Mouse (Mus musculus): ENCODE data around the gene Elovl3. TPM values are rescaled to one million over a fixed set of nuclear protein-coding genes. Genes with fewer than 3 reads are reported as not detected.
A peak's percentile ranks its signal among the peaks of the same experiment; 100 is the strongest.
"Not testable (repeated sequence)": the region's sequence is repeated elsewhere in the genome, so short reads cannot be mapped to it uniquely, and the experiment has no call there.

The Elovl3 gene
- total RNA-seq, 2 experiments from 2014 or later = not detected

DNA sequence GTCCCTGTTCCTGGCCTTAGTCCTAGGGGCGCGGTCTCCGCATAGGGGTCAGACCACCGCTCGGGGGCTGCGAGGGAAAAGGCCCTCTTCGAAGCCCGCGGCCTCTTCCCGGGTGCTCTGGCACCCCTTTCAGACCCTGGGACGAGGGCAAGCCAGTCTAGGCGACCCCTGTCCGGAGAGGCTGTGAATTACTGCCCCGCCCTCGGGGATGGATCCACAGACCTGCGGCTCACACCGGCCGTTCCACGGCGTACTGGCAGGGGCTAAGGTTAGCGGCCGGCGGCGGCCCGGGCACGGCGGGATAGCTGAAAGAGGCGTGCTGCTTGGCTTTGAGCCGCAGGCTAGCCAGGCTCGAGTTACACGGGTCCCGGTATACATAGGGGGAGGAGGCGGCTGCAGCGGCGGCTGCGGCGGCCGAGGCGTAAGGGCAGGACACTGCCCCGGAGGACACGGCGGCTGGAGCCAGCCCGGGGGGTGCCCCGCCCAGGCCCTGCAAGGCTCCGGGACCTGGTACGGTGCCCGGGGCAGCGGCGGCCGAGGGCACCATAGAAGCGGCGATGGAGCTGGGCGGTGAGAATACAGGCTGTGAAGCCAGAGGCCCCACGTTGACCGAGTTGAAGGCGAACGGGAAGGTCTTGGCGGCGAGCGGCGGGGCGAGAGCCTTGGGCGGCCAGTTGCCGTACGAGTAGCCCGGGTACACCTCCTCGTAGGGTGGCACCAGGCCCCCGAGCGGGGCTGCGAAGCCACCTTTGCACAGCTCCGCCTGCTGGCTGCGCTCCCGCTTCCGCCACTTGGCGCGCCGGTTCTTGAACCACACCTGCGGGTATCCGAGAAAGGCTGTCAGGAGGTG, 4.3 kb downstream of the Elovl3 start:
- DNase-seq (ENCODE audit: low spot score in 2 of 2) = peak in 1 of 2 experiments; percentile 12

DNA sequence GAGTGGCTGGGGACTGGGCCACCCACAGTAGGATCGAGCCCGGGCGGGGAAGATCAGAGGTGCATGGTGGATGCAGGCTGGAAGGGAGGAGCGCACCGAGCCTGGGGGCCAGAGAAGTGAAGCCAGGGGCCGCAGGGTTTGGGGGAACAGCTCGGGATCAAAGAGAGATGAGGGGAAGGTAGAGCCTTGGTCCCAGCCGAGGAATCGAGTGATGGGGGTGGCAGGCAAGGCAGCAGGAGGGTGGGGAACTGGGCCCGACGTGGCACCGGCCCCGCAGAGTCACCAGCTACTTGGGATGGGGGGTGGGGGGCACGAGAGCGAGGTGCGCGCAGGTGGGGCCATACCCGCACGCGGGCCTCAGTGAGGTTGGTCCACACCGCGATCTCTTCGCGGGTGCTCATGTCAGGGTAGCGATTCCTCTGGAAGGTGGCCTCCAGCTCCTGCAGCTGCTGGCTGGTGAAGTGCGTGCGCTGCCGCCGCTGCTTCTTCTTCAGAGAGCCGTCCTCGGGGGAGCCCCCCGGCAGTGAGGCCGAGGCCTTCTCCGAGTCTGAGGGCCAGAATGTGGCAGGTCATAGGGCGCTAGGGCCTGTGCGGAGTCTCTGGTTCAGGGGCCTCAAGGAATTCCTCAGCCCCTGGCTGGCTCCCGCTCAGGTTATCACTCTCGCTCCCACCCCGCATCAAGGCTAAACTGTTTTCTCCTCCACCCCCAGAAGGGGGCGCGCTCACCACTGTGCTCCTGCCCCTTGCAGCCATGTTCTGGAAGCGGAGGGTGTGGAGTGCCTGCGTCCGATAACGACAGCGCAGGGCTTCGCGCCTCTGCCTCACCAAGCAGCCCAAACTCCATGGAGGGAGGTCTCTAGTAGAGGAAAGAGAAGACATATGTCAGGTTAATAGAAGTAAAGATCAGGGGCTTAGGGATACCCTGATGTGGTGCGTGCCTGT, 5.2 kb downstream of the Elovl3 start:
- DNase-seq (ENCODE audit: low spot score in 2 of 2) = peak; percentile 44 to 48

DNA sequence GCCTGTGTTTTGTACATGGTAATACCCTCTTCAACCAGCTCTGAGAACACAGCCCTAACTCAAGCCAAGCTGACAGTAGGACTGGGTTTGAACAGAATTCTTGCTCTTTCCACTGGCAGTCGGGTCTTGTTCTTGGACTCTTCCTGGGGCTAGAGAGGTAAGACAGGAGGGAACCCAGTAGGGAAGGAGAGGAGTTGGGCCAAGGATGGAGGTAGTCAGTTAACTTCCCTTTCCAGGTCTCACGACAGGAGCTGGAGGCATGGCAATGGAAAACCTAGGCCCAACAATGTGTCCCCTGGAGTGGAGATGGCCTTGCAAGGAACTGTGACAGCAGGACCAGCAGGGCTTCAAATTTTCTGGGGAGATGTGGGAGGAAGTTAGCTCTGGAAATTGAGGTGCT, 8.6 kb downstream of the Elovl3 start:
- no peak for DNase-seq (ENCODE audit: low spot score in 2 of 2)

DNA sequence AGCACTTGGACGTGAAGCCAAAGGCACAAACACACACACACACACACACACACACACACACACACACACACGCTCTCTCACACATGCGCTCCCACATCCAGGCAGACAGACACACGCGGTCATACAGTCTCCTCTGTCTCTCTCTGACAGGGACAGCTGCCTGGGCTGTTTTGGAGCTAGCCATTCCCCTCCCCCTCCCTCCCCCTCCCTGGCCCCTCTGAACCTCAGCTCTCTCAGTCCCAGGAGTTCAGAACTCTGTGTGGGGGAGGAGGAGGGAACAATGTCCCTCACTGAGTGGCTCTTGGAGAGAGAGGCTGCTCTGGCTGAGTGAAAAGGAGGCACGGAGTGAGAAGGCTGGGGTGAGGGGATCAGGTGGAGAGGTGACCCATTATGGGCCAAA, 9.4 kb downstream of the Elovl3 start:
- no peak for DNase-seq (ENCODE audit: low spot score in 2 of 2)

DNA sequence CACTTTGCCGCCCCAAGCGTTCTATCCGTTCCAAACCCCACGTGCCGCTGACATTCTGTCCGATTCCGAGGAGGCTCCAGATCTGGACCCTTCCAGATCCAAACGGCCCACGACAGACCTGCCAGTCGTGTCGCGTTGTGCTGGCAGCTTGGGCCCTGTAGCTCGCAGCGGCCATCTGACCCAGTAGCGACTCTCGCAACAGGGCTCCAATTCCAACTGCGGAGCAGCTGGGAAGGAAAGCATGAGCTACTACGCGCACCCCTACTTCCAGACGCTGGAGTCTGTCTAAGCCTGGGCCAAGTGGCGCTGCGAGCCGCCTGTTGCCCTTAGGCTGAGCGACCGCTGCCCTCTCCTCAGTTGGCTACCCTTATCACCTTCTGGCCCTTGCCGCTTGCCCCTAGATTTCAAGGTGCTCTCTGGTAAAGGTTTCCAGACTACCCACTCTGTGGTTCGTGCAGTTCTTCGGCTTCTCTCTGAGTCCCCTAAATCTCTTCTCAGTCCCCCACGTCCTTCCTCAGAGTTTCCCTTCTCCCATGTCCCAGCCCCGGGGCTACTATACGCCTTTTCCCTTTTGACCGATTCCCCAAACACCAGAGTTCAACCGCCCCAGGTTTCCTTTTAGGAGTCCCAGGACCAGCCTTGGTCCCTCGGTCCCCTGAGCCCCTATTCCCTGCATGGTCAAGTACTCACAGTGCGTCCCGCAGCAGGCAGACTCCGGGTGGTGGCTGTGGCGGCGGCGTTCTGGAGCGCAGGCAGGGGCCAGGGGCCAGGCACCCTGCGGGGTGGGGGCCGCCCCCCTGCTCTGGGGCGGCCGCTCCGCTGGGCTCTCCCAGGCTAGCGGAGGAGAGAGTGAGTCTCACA, 16.0 kb downstream of the Elovl3 start, which contains the start of gene Pitx3:
Pitx3 (minus strand) TSS at position 816 of the 861 bp plus-strand sequence.
- peak in 1 of 2 experiments; percentile 4 for DNase-seq (ENCODE audit: low spot score in 2 of 2)

DNA sequence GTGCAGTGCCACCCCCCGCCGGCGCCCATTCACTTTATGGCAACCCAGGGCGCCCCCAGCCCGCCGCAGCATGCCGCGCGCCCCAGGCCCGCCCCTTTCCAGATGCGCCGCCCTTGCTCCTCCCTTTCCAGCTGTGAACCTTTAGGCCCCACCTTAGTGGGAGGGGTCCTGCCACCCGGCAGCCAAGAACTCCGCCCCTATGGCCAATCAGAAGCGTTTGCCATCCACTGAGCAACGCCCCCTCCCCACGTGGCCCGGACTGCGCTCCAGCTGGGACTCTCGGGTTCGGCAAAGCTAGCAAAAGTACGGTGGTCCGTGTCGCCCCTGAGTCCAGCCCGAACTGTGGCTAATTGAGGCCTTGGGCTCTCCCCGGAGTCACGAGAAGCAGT, 16.7 kb downstream of the Elovl3 start:
- peak; percentile 42 to 64 for DNase-seq (ENCODE audit: low spot score in 2 of 2)

DNA sequence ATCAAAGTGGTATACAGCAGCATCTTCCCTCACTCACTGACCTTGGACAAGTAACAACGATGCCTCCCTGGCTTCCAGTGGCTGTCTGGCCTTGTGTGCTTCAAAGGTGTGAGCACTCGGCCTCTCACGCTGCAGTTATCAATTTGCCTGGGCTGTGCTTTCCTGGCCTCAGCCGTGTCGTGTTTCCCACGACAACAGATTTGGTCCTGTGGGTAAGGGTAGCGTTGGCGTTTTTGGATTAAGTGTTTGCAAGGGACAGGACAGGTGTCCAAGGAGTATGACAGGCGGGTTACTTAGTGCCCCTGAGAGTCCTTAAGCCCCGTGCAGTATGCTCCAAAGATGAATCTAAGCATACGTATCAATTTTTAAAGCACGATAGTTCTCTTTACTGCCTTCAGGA, 17.4 kb downstream of the Elovl3 start:
- no peak for DNase-seq (ENCODE audit: low spot score in 2 of 2)

DNA sequence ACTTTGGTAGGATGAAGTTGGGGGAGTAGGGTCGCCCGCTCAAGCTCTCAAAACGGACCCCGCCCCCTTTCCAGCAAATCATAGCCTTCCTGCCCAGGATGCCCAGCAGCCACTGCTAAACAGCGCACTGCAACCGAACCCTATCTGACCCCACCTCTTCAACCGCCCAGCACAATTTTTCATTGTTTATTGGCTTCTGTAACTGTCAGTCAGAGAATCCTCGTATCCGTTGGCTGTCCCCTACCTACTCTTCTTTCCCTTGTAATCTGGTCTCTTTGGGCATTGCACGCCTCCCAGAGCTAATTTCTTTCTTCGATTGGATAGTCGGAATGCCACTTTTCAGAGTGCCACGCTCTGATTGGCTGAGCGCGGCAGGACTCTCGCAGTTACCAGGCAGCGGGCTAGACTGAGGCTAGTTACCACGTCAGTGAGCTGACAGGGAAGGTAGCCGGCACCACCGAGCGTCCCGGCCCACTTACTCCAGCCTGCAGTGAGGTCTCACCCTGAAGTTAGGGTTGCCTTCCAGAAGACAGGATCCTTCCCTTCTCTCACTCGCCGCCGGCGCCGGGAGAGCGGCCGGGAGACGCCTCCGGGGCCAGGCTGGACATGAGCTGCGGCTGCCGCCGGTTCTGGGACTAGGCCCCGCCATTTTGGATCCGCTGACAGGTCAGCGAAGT, 20.6 kb downstream of the Elovl3 start, which contains the start of gene Gbf1:
Gbf1 (plus strand) TSS at position 383 of the 677 bp plus-strand sequence.
- peak; percentile 94 to 99 for DNase-seq (ENCODE audit: low spot score in 2 of 2)

DNA sequence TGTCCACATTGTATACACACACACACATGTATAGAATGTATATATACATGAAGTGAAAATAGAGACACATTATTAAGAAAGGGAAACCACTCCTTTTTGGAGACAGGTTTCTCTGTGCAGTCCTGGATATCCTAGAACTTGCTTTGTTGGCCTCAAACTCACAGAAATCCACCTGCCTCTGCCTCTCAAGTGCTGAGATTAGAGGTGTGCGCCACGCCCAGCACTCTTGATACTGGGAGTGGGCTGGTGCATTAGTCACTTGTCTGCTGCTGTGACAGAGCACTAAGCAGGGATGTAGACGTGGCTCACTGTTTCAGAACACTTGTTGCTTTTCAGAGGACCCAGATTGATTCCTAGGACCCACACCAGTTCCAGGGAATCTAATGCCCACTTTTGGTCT, 34.3 kb downstream of the Elovl3 start:
- no peak for DNase-seq (ENCODE audit: low spot score in 2 of 2)

DNA sequence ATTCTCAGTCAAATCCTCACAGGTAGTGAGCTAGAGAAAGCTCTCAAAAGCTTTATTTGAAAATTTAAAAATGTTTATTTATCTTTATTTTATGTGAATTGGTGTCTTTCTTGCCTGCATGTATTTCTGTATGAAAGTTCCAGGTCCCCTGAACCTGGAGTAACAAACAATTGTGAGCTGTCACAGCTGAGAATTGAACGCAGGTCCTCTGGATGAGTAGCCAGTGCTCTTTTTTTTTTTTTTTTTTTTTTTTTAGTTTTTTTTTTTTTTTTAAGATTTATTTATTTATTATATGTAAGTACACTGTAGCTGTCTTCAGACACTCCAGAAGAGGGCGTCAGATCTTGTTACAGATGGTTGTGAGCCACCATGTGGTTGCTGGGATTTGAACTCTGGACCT, 35.5 kb downstream of the Elovl3 start:
- DNase-seq (ENCODE audit: low spot score in 2 of 2) = not testable (repeated sequence)

DNA sequence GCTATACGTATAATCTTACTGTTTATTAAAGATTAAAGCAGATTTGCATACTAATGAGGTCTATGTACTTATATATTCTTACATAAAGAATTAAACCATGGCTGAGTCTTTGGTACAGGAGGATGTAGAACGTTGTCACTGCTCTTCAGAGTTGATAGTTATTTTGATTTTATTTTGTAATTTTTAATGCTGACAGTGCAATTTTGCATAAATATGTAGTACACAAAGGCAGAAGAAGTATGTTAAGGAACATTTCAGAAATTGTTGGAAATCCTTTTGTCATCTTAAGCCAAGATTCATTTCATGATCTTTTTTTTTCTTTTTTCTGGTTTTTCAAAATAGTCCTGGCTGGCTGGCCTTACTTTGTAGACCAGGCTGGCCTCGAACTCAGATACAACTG, 37.7 kb downstream of the Elovl3 start:
- no peak for DNase-seq (ENCODE audit: low spot score in 2 of 2)

DNA sequence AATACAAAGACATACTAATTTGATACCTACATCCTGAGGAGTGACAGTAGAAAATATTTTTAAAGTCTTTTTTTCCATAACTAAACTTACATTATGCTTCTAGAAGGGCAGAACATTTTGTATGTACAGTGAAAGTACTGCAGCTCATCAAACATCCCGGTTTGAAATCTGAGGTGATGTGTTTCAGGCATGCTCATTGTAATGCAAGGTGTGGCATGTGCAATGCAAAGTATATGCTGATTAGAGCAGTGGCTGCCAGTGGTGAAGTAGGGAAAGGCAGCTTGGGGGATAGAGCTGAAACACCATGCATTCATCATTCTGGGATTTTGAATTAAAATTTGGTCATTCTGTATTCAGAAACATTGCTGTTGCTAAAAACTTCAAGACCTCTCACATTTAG, 38.2 kb downstream of the Elovl3 start:
- no peak for DNase-seq (ENCODE audit: low spot score in 2 of 2)

DNA sequence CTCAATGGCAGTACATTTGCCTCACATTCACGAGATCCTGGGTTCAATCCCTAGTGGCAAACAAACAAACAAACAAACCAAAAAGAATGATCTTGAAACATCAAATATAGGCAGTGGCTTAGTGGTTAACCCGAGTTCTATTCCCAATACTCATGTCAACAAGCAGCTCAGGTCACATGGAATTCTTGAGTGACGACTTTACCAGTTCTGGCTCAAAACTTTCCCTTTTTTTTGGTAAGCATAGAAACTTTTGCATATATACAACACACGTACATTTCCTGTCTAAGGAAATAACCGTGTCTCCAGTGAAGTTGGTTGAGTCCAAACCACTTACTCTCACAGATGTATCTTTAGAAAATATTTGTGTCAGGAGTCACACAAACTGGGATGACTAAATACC, 40.8 kb downstream of the Elovl3 start:
- no peak for DNase-seq (ENCODE audit: low spot score in 2 of 2)

DNA sequence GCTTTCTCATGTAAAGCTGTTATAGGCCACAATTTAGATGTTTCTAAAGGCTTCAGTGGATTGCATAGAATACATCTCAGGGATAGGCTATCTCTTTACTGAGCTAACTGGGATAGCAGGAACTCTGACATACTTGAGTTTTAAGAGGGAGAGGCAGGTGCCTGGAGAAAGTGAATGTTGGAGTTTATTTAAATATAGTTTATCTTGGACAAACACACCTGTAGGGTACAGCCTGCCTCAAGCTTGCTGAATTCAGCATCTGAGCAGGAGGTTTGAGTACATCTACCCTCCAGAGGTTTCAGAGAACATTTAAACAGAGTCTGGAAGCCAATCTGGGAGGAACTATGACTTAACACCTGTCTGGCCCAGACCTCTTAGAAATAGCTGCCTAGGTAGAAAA, 43.5 kb downstream of the Elovl3 start:
- DNase-seq (ENCODE audit: low spot score in 2 of 2) = no peak

DNA sequence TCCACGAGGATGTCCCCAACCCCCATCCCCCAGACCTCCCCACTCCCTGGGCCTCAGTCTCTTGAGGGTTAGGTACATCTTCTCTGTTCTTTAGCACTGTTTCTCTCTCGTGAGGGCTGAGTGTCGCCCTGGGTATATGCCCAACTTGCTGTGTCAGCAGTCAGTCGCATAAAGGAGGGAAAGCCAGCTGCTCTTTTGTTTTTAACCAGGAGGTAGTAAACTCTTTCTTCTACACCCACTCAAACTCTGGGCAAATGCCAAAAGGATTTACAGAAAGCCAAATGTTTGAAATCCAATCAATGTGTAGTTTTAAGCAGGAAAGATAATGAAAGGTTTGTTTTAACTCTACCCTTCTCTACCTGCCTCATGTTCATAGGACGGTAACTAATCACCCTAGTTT, 45.3 kb downstream of the Elovl3 start:
- no peak for DNase-seq (ENCODE audit: low spot score in 2 of 2)

DNA sequence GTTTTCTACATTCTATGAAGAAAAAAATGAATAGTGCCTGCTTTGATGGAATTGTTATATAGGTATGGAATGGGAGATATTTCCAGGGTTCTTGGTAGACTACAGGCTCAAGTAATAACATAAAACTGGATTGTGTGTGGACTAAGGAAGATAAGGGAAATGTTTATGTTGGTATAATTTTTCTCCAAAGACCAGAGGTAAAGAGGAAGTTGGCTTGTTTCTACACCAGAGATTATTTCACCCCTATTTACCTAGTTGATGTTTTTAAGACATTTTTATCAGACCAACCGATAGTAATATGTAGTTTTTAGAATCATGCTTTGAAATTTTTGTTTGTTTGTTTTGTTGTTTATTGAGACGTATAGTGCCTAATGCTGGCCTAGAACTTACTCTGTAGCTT, 48.6 kb downstream of the Elovl3 start:
- DNase-seq (ENCODE audit: low spot score in 2 of 2) = no peak

DNA sequence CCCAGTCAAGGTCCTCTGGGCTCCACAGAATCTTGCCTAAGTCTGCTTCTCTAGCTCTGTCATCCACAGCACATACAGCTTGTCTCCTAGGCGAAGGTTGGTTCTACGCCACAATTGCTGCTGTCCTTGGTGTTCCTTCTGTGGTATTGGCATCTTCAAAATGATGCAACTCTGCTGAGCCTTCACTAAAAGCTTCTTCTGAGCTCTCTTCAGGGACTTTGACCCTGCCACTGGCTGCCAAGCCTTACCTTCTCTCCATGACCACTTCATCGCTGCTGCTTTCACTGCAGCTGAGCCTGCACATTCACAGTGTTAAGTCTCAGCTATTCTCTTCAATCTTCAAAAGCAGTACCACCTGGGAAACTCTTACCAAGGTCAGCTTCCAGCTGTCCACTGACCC, 50.5 kb downstream of the Elovl3 start:
- DNase-seq (ENCODE audit: low spot score in 2 of 2) = no peak
